Mouse (Mus musculus): ENCODE measurements around the gene Cd300lg. TPM values are rescaled to one million over a fixed set of nuclear protein-coding genes. Genes with fewer than 3 reads are reported as not detected.

Gene Cd300lg
- polyA plus RNA-seq, 2 experiments = 0.38 to 0.56 TPM

DNA sequence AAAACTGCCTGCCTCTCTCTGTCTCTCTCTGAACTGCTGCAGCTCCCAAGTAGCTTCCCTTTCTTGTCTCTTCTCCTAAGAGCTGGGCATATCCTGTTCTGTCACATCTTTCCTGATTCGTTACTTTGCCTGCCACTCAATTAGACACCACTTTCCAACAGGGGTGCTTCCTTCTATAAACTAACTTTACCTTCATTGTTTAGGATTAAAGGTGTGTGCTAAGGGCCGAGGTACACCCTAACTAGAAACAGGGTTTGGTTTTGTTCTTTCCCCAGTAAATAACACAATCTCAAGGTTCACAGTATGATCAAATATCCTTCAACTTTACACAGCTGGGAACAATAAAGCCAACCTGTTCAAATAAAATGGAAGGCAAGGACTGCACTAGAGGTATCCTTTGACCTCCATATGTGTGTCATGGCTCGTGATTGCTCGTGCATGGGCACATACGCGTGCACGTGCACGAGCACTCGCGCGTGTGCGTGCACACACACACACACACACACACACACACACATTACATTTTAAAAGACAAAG, 8.2 kb upstream of the Cd300lg start:
- WGBS (ENCODE audit: insufficient replicate concordance) = 70% methylated on average over 12 of the region's 12 CpGs
- no peak for ATAC-seq (ENCODE audit: insufficient read depth)

DNA sequence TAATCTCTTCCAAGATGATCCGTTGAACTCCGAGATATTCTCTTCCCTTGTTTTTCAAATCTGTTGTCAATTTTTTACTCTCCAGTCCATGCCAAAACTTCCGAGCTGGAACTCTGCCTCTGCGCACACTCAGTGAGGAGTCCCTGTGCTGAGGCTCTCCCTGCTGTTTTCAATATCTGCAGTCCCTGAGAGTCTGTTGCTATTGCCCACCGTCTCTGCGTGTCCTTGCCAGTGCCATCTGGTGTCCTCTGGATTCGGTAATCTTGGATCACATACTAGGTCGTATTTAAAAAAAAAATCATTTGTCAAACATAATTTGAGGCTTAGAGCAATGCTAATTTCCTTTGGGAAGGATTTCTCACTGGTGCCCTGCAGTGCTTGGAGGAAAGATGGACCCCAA, 6.4 kb upstream of the Cd300lg start:
- H3K4me1 ChIP-seq (replicated peaks; ENCODE audit: control insufficient read depth in 2 of 2, insufficient read depth in 2 of 2, low read length in 1 of 2) = peaks cover 0 to 1% of the 10 kb centered on the region in 2 experiments; a peak in 1 of 4 replicates
- TF ChIP-seq EP300 (IDR thresholded peaks at IDR 0.05; ENCODE audit: low read depth) = no peak
- TF ChIP-seq CTCF (IDR thresholded peaks at IDR 0.05; ENCODE audit: low read depth) = no peak
- H3K9ac ChIP-seq (replicated peaks) = no peak overlapping the region
- no peak overlapping the region for H3K4me3 ChIP-seq (ENCODE audit: insufficient read depth in 1 of 2, low read depth in 2 of 2, low read length in 2 of 2)
- H3K4me2 ChIP-seq (ENCODE audit: low read depth) = no peak overlapping the region
- ATAC-seq (ENCODE audit: insufficient read depth) = no peak
- no peaks in the 10 kb centered on the region for H3K36me3 ChIP-seq (replicated peaks; ENCODE audit: control insufficient read depth, insufficient read depth, low read depth)
- H3K27ac ChIP-seq = no peak overlapping the region
- WGBS (ENCODE audit: insufficient replicate concordance) = 71% methylated on average over 8 of the region's 8 CpGs
- H3K9me3 ChIP-seq (ENCODE audit: control insufficient read depth, low read length) = no peaks in the 10 kb centered on the region
- no peak for DNase-seq (ENCODE audit: low read depth in 3 of 3, low spot score in 3 of 3)
- no peaks in the 10 kb centered on the region for H3K27me3 ChIP-seq (ENCODE audit: control insufficient read depth, insufficient read depth, low read length)

More for the DNA sequence above, 8.2 kb upstream of the Cd300lg start:
- Histone ChIP-seq H3K4me2 (ENCODE audit: low read depth) (no peak overlapping the region), H3K27me3 (ENCODE audit: control insufficient read depth, insufficient read depth, low read length) (peaks cover 2% of the 10 kb centered on the region), H3K27ac (no peak overlapping the region), H3K9me3 (ENCODE audit: control insufficient read depth, low read length) (no peaks in the 10 kb centered on the region), H3K36me3 (replicated peaks; ENCODE audit: control insufficient read depth, insufficient read depth, low read depth) (no peaks in the 10 kb centered on the region), H3K4me3 (ENCODE audit: insufficient read depth in 1 of 2, low read depth in 2 of 2, low read length in 2 of 2) (no peak overlapping the region), H3K4me1 (replicated peaks; ENCODE audit: control insufficient read depth in 2 of 2, insufficient read depth in 2 of 2, low read length in 1 of 2) (peaks cover 6 to 7% of the 10 kb centered on the region in 2 experiments; a peak in 3 of 4 replicates), H3K9ac (replicated peaks) (no peak overlapping the region)
- DNase-seq (ENCODE audit: low read depth in 3 of 3, low spot score in 3 of 3) = no peak
- TF ChIP-seq EP300 (IDR thresholded peaks at IDR 0.05; ENCODE audit: low read depth) (no peak), CTCF (IDR thresholded peaks at IDR 0.05; ENCODE audit: low read depth) (no peak)

DNA sequence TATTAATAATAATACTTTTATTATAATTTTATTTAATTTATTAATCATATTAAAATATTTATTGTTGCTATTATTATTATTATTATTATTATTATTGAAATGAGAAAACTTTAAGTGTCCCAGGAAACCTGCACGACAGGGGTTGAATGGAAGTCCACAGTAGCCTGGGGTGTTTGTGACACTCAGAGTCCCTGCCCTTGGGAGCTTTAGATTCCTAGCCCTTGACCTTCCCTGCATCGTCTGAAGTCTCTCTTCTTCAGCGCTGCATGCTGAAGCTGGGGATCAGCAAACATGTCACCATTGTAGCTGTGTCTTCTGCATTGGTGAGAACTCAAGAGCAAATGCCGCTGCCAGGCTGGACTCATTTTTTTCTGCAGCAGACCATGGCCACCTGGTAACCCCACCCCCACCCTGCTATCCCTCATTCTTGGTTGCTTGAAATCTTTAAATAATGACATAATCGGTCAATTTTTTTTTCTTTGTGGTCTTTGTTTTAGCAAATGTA, 5.8 kb upstream of the Cd300lg start:
- no peak for TF ChIP-seq CTCF (IDR thresholded peaks at IDR 0.05; ENCODE audit: low read depth)
- TF ChIP-seq EP300 (IDR thresholded peaks at IDR 0.05; ENCODE audit: low read depth) = no peak
- WGBS (ENCODE audit: insufficient replicate concordance) = 64% methylated on average over 5 of the region's 5 CpGs
- no peak overlapping the region for H3K4me3 ChIP-seq (ENCODE audit: insufficient read depth in 1 of 2, low read depth in 2 of 2, low read length in 2 of 2)
- no peaks in the 10 kb centered on the region for H3K9me3 ChIP-seq (ENCODE audit: control insufficient read depth, low read length)
- H3K27me3 ChIP-seq (ENCODE audit: control insufficient read depth, insufficient read depth, low read length) = no peaks in the 10 kb centered on the region; the same call in 1 of the 2 replicates
- H3K4me1 ChIP-seq (replicated peaks; ENCODE audit: control insufficient read depth in 2 of 2, insufficient read depth in 2 of 2, low read length in 1 of 2) = no peaks in the 10 kb centered on the region
- ATAC-seq (ENCODE audit: insufficient read depth) (no peak), DNase-seq (ENCODE audit: low read depth in 3 of 3, low spot score in 3 of 3) (no peak)
- no peak overlapping the region for H3K4me2 ChIP-seq (ENCODE audit: low read depth)
- no peak overlapping the region for H3K27ac ChIP-seq
- H3K36me3 ChIP-seq (replicated peaks; ENCODE audit: control insufficient read depth, insufficient read depth, low read depth) = no peaks in the 10 kb centered on the region
- no peak overlapping the region for H3K9ac ChIP-seq (replicated peaks)

DNA sequence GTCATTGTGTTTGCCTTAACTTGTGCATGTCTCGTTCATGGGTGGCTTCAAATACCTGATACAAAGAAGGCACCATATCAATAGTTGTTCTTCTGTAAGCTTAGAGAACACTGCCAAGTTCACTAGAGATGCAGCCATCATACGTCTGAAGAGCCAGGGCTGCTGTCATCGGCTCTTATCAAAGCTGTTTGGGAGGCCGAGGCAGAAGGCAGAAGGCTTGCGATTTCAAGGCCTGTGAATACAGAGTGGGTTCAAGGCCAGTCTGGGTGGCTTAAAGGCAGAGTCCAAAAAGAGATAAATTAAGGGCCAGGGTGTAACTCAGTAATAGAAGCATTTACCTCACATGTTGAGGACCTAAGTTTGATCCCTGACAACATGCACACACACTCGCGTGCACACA, 5.0 kb upstream of the Cd300lg start:
- H3K27me3 ChIP-seq (ENCODE audit: control insufficient read depth, insufficient read depth, low read length) = no peaks in the 10 kb centered on the region; the same call in 1 of the 2 replicates
- H3K9ac ChIP-seq (replicated peaks) = no peak overlapping the region
- no peak overlapping the region for H3K4me3 ChIP-seq (ENCODE audit: insufficient read depth in 1 of 2, low read depth in 2 of 2, low read length in 2 of 2)
- no peak overlapping the region for H3K4me2 ChIP-seq (ENCODE audit: low read depth)
- no peaks in the 10 kb centered on the region for H3K4me1 ChIP-seq (replicated peaks; ENCODE audit: control insufficient read depth in 2 of 2, insufficient read depth in 2 of 2, low read length in 1 of 2)
- ATAC-seq (ENCODE audit: insufficient read depth) (no peak), DNase-seq (ENCODE audit: low read depth in 3 of 3, low spot score in 3 of 3) (no peak)
- TF ChIP-seq EP300 (IDR thresholded peaks at IDR 0.05; ENCODE audit: low read depth) = no peak
- no peak for TF ChIP-seq CTCF (IDR thresholded peaks at IDR 0.05; ENCODE audit: low read depth)
- no peak overlapping the region for H3K27ac ChIP-seq
- H3K36me3 ChIP-seq (replicated peaks; ENCODE audit: control insufficient read depth, insufficient read depth, low read depth) = no peaks in the 10 kb centered on the region
- no peaks in the 10 kb centered on the region for H3K9me3 ChIP-seq (ENCODE audit: control insufficient read depth, low read length)
- 52% methylated on average over 7 of the region's 7 CpGs for WGBS (ENCODE audit: insufficient replicate concordance)

DNA sequence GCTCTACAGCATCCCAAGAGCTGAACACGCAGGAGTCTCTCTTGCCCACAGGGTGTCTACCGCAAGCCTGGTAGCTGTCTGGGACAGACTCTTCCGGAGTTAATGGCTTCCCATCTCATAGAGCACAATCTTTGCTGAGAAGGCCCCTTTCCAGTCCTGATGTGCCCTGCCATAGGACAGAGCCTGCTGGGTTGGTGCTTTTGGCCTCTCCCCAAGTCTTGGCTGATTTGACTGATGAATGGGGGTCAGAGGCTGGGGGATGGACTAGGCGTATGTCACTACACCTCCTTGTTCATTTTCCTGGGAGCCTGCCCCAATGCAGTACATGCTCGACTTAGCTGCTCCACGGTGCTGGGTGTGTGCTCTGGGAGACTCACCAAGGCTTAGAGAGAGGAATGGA, 3.5 kb upstream of the Cd300lg start:
- TF ChIP-seq CTCF (IDR thresholded peaks at IDR 0.05; ENCODE audit: low read depth) = no peak
- no peak for TF ChIP-seq EP300 (IDR thresholded peaks at IDR 0.05; ENCODE audit: low read depth)
- Histone ChIP-seq H3K9ac (replicated peaks) (no peak overlapping the region), H3K36me3 (replicated peaks; ENCODE audit: control insufficient read depth, insufficient read depth, low read depth) (no peaks in the 10 kb centered on the region), H3K4me1 (replicated peaks; ENCODE audit: control insufficient read depth in 2 of 2, insufficient read depth in 2 of 2, low read length in 1 of 2) (no peaks in the 10 kb centered on the region), H3K27ac (no peak overlapping the region), H3K4me2 (ENCODE audit: low read depth) (no peak overlapping the region), H3K9me3 (ENCODE audit: control insufficient read depth, low read length) (no peaks in the 10 kb centered on the region), H3K4me3 (ENCODE audit: insufficient read depth in 1 of 2, low read depth in 2 of 2, low read length in 2 of 2) (no peak overlapping the region), H3K27me3 (ENCODE audit: control insufficient read depth, insufficient read depth, low read length) (no peaks in the 10 kb centered on the region; the same call in 1 of the 2 replicates)
- 67% methylated on average over 6 of the region's 6 CpGs for WGBS (ENCODE audit: insufficient replicate concordance)
- no peak for DNase-seq (ENCODE audit: low read depth in 3 of 3, low spot score in 3 of 3)
- ATAC-seq (ENCODE audit: insufficient read depth) = no peak
